Comparison of ENCODE assay signal across 9 mouse cellular contexts in genomic region chr10:79865801-79866295, GRCm38 (mm10). TPM values are rescaled to one million over a fixed set of nuclear protein-coding genes. Genes with fewer than 3 reads are reported as not detected.
DNase-seq lines count a peak whose midpoint lies in the region; ATAC-seq and TF ChIP-seq lines count a peak whose summit lies in the region.
"Had no signal": no experiment of that assay in that cellular context is flagged by ENCODE, and none has a peak within 500 bp of the region (broad histone marks: within the 10 kb centered on the region; RNA-seq: fewer than 3 reads in every experiment).

No protein-coding gene starts in this region.

- peaks cover 17% of the 10 kb centered on the region for H3K4me1 ChIP-seq in heart, embryonic 15.5 days (replicated peaks)
- H3K4me1 ChIP-seq in embryonic fibroblast, embryonic 13.5 days (ENCODE audit: control insufficient read depth, insufficient read depth, low read length): no peaks in the 10 kb centered on the region

- H3K4me3 ChIP-seq in heart, embryonic 15.5 days: no peak overlapping the region
- no peak overlapping the region for H3K4me3 ChIP-seq in embryonic fibroblast, embryonic 13.5 days (ENCODE audit: insufficient read depth, low read length)

- H3K27ac ChIP-seq in heart, embryonic 15.5 days: 0 out of 2 replicates have a peak overlapping the region, but pooled peaks have one; percentile 57
- no peak overlapping the region for H3K27ac ChIP-seq in embryonic fibroblast, embryonic 13.5 days (ENCODE audit: insufficient read depth, low read length)

- WGBS in heart, embryonic 15.5 days: 59% methylated on average over 19 of the region's 19 CpGs

- peak; percentile 48; the same call in 1 of the 2 replicates for TF ChIP-seq CTCF in embryonic fibroblast, embryonic 13.5 days (IDR thresholded peaks at IDR 0.05; ENCODE audit: borderline replicate concordance, insufficient read depth, low read length)

- H3K27me3 ChIP-seq in heart, embryonic 15.5 days: no peaks in the 10 kb centered on the region

- H3K9ac ChIP-seq in heart, embryonic 15.5 days: no peak overlapping the region

- DNase-seq in heart, adult 8-10 months (ENCODE audit: low spot score): no peak
- peak; percentile 48 for DNase-seq in ZHBTc4 (ENCODE audit: low read depth, low spot score)
- peak; percentile 50 for DNase-seq in kidney, postnatal 10 days
- no peak for DNase-seq in thymus, postnatal 4 days
- no peak for DNase-seq in urinary bladder, adult 2 months (ENCODE audit: low spot score)
- no peak for DNase-seq in right cerebral cortex, adult 18-20 months

- TF ChIP-seq POLR2A in embryonic fibroblast, embryonic 13.5 days (IDR thresholded peaks at IDR 0.05; ENCODE audit: low read depth, low read length): no peak

- peaks cover 39% of the 10 kb centered on the region for H3K36me3 ChIP-seq in heart, embryonic 15.5 days

- ATAC-seq in heart, embryonic 15.5 days (replicated peaks; ENCODE audit: insufficient number of reproducible peaks, insufficient read depth, low FRiP score, low read depth): peak; percentile 12

- H3K4me2 ChIP-seq in heart, embryonic 15.5 days: no peak overlapping the region

- H3K9me3 ChIP-seq in heart, embryonic 15.5 days (replicated peaks): no peaks in the 10 kb centered on the region

RNA-seq across cellular contexts. Expression of gene Prtn3, which starts 8.4 kb away (rescaled TPM):
- polyA plus RNA-seq in heart, embryonic 15.5 days (2015; fragmentation: Nextera tagmentation; extraction: Ambion mirVana): 1.1 and 3.0 TPM in 2 replicates
- total RNA-seq in heart, adult 8-10 months (2022): 1 to 10 TPM in 1 of 4 experiments, not detected in 3; 2.4 TPM
- polyA plus RNA-seq in embryonic fibroblast, embryonic 13.5 days (2011; ENCODE audit: insufficient read length, low read depth, missing spikeins): not detected in 2 replicates
- polyA plus RNA-seq in urinary bladder, adult 2 months (2012; rRNA removed): 0.62 and 1.0 TPM in 2 replicates

RNA-seq across cellular contexts. Expression of gene Plppr3, which starts 8.6 kb away (rescaled TPM):
- polyA plus RNA-seq in heart, embryonic 15.5 days (2015; fragmentation: Nextera tagmentation; extraction: Ambion mirVana): 8.6 and 15.3 TPM in 2 replicates
- under 1 TPM in 3 of 4 experiments, not detected in 1; 0.19 to 0.41 (median 0.29) TPM for total RNA-seq in heart, adult 8-10 months (2022)
- polyA plus RNA-seq in embryonic fibroblast, embryonic 13.5 days (2011; ENCODE audit: insufficient read length, low read depth, missing spikeins): 3.1 and 4.9 TPM in 2 replicates
- polyA plus RNA-seq in urinary bladder, adult 2 months (2012; rRNA removed): 1.8 TPM in 2 replicates

RNA-seq across cellular contexts. Expression of gene Ptbp1, which starts 11.6 kb away (rescaled TPM):
- 89.6 and 162 TPM in 2 replicates for polyA plus RNA-seq in heart, embryonic 15.5 days (2015; fragmentation: Nextera tagmentation; extraction: Ambion mirVana)
- total RNA-seq in heart, adult 8-10 months (2022): 10 to 100 TPM; 45.4 to 57.7 (median 49.9) TPM
- polyA plus RNA-seq in embryonic fibroblast, embryonic 13.5 days (2011; ENCODE audit: insufficient read length, low read depth, missing spikeins): 351 and 422 TPM in 2 replicates
- 140 and 166 TPM in 2 replicates for polyA plus RNA-seq in urinary bladder, adult 2 months (2012; rRNA removed)

RNA-seq across cellular contexts. Expression of gene Elane, which starts 20.2 kb away (rescaled TPM):
- 0.25 and 2.0 TPM in 2 replicates for polyA plus RNA-seq in heart, embryonic 15.5 days (2015; fragmentation: Nextera tagmentation; extraction: Ambion mirVana)
- total RNA-seq in heart, adult 8-10 months (2022): under 1 TPM in 1 of 4 experiments, not detected in 3; 0.57 TPM
- polyA plus RNA-seq in embryonic fibroblast, embryonic 13.5 days (2011; ENCODE audit: insufficient read length, low read depth, missing spikeins): not detected in 2 replicates
- polyA plus RNA-seq in urinary bladder, adult 2 months (2012; rRNA removed): 0.19 TPM in 1 of 2 replicates, not detected in the other

RNA-seq across cellular contexts. Expression of gene Cfd, which starts 24.8 kb away (rescaled TPM):
- not detected in 2 replicates for polyA plus RNA-seq in heart, embryonic 15.5 days (2015; fragmentation: Nextera tagmentation; extraction: Ambion mirVana)
- total RNA-seq in heart, adult 8-10 months (2022): 10 to 100 TPM; 12.7 to 46.8 (median 17.8) TPM
- not detected in 2 replicates for polyA plus RNA-seq in embryonic fibroblast, embryonic 13.5 days (2011; ENCODE audit: insufficient read length, low read depth, missing spikeins)
- 564 and 1,194 TPM in 2 replicates for polyA plus RNA-seq in urinary bladder, adult 2 months (2012; rRNA removed)
- polyA plus RNA-seq: liver, embryonic 16.5 days had no signal

Comparison
In these comparisons a context has a peak if more than half of its experiments do, and no peak if none do; other contexts are left out.
1. DNase-seq: peak in ZHBTc4 (single experiment) and kidney, postnatal 10 days (single experiment); none in heart, adult 8-10 months (single experiment), thymus, postnatal 4 days (single experiment), urinary bladder, adult 2 months (single experiment) and right cerebral cortex, adult 18-20 months (single experiment).